Comparison of ENCODE assay signal across 19 mouse cellular contexts in the genomic region with DNA sequence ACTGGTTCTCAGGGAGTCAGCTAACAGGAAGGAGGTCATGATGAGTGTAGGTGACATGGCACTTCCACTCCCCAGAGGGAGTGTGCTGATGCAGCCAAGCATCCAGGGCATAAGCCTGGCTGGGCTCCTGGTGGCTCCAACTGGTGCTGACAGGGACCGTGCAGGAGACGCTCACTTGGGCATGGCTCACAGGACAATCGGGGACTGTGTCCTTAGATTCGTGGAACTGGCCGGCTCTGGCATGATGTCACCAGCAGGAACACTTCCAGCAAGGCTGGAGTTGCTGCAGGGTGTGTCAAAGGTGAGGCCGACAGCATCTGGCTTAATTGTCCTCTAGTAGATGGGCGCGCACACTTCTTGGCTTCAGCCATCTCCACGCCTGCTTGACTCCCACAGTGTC. TPM values are rescaled to one million over a fixed set of nuclear protein-coding genes. Genes with fewer than 3 reads are reported as not detected.
DNase-seq lines count a peak whose midpoint lies in the region; ATAC-seq and TF ChIP-seq lines count a peak whose summit lies in the region.
"Had no signal": no experiment of that assay in that cellular context is flagged by ENCODE, and none has a peak within 500 bp of the region (broad histone marks: within the 10 kb centered on the region; RNA-seq: fewer than 3 reads in every experiment).

No protein-coding gene starts in this region.

- H3K27me3 ChIP-seq in kidney, adult 2 months (replicated peaks; ENCODE audit: control insufficient read depth, insufficient read depth, low read length): no peaks in the 10 kb centered on the region
- no peaks in the 10 kb centered on the region for H3K27me3 ChIP-seq in kidney, embryonic 14.5 days (ENCODE audit: control insufficient read depth, insufficient read depth, low read length)
- no peaks in the 10 kb centered on the region for H3K27me3 ChIP-seq in heart, postnatal 0 days (ENCODE audit: control insufficient read depth, insufficient read depth, low read length)
- no peaks in the 10 kb centered on the region for H3K27me3 ChIP-seq in midbrain, embryonic 11.5 days (ENCODE audit: control insufficient read depth, insufficient read depth, low read length)
- H3K27me3 ChIP-seq: heart, embryonic 15.5 days; lung, embryonic 15.5 days had no signal

- no peak overlapping the region for H3K9ac ChIP-seq in kidney, embryonic 14.5 days (ENCODE audit: low read depth, low read length)
- H3K9ac ChIP-seq in heart, postnatal 0 days (replicated peaks; ENCODE audit: low read depth, low read length): no peak overlapping the region
- no peak overlapping the region for H3K9ac ChIP-seq in midbrain, embryonic 11.5 days (ENCODE audit: low read length)
- H3K9ac ChIP-seq: heart, embryonic 15.5 days; lung, embryonic 15.5 days had no signal

- H3K9me3 ChIP-seq in kidney, embryonic 14.5 days (ENCODE audit: control insufficient read depth, low read length): no peaks in the 10 kb centered on the region
- no peaks in the 10 kb centered on the region for H3K9me3 ChIP-seq in heart, postnatal 0 days (replicated peaks; ENCODE audit: control insufficient read depth, low read length)
- no peaks in the 10 kb centered on the region for H3K9me3 ChIP-seq in midbrain, embryonic 11.5 days (ENCODE audit: control insufficient read depth, low read length)
- H3K9me3 ChIP-seq: heart, embryonic 15.5 days; lung, embryonic 15.5 days had no signal

- TF ChIP-seq EP300 in heart, postnatal 0 days (IDR thresholded peaks at IDR 0.05; ENCODE audit: low read depth): no peak

- no peaks in the 10 kb centered on the region for H3K4me1 ChIP-seq in kidney, adult 2 months (ENCODE audit: control insufficient read depth, insufficient read depth, low read length)
- no peaks in the 10 kb centered on the region for H3K4me1 ChIP-seq in kidney, embryonic 14.5 days (ENCODE audit: control insufficient read depth, insufficient read depth, low read length)
- no peaks in the 10 kb centered on the region for H3K4me1 ChIP-seq in heart, postnatal 0 days (ENCODE audit: control insufficient read depth, insufficient read depth)
- H3K4me1 ChIP-seq in midbrain, embryonic 11.5 days (ENCODE audit: control insufficient read depth, insufficient read depth, low read length): no peaks in the 10 kb centered on the region
- H3K4me1 ChIP-seq: heart, embryonic 15.5 days; megakaryocyte, embryonic 14.5 days had no signal

- ATAC-seq in kidney, embryonic 14.5 days (ENCODE audit: low FRiP score, low TSS enrichment): no peak
- ATAC-seq in heart, postnatal 0 days (ENCODE audit: insufficient read depth, low read depth): peak; percentile 54; the same call in 1 of the 2 replicates
- ATAC-seq in midbrain, embryonic 11.5 days (ENCODE audit: low FRiP score): no peak
- ATAC-seq: hindbrain, postnatal 0 days; midbrain, embryonic 16.5 days had no signal

- 64% methylated on average over 9 of the region's 9 CpGs for WGBS in kidney, adult 2 months
- WGBS in kidney, embryonic 14.5 days: 77% methylated on average over 9 of the region's 9 CpGs
- WGBS in heart, postnatal 0 days: 71% methylated on average over 9 of the region's 9 CpGs
- WGBS in midbrain, embryonic 11.5 days: 90% methylated on average over 9 of the region's 9 CpGs

- no peaks in the 10 kb centered on the region for H3K36me3 ChIP-seq in kidney, adult 2 months (ENCODE audit: control insufficient read depth, insufficient read depth, low read length)
- H3K36me3 ChIP-seq in kidney, embryonic 14.5 days (ENCODE audit: control insufficient read depth, insufficient read depth, low read length): no peaks in the 10 kb centered on the region; the same call in 1 of the 2 replicates
- no peaks in the 10 kb centered on the region for H3K36me3 ChIP-seq in heart, postnatal 0 days (replicated peaks; ENCODE audit: control insufficient read depth, insufficient read depth, low read length)
- no peaks in the 10 kb centered on the region for H3K36me3 ChIP-seq in midbrain, embryonic 11.5 days (ENCODE audit: control insufficient read depth, insufficient read depth, low read length)
- H3K36me3 ChIP-seq: heart, embryonic 15.5 days; lung, embryonic 15.5 days had no signal

- TF ChIP-seq CTCF in kidney, adult 2 months (conservative IDR thresholded peaks at IDR 0.05; ENCODE audit: insufficient read depth, insufficient read length, low read depth, low read length): no peak
- no peak for TF ChIP-seq CTCF in heart, postnatal 0 days (IDR thresholded peaks at IDR 0.05; ENCODE audit: low read depth)

- H3K4me2 ChIP-seq in kidney, embryonic 14.5 days (replicated peaks; ENCODE audit: low read depth, low read length): no peak overlapping the region
- no peak overlapping the region for H3K4me2 ChIP-seq in heart, postnatal 0 days (ENCODE audit: low read depth, low read length)
- no peak overlapping the region for H3K4me2 ChIP-seq in midbrain, embryonic 11.5 days
- H3K4me2 ChIP-seq: heart, embryonic 15.5 days; liver, embryonic 11.5 days; lung, embryonic 15.5 days had no signal

- TF ChIP-seq POLR2A in kidney, adult 2 months (IDR thresholded peaks at IDR 0.05; ENCODE audit: low read depth, low read length): no peak

- DNase-seq in kidney, adult 2 months: peak; percentile 11
- peak; percentile 5 for DNase-seq in ovary, postnatal 36 days (ENCODE audit: low spot score)
- DNase-seq in ovary, postnatal 14 days (ENCODE audit: low spot score): no peak
- DNase-seq in heart, postnatal 0 days (ENCODE audit: low spot score): no peak
- DNase-seq in urinary bladder, adult 2 months (ENCODE audit: low spot score): no peak
- no peak for DNase-seq in midbrain, embryonic 11.5 days (ENCODE audit: low spot score, missing footprints)
- DNase-seq: cerebellum, adult 2 months; kidney, adult 11 months; thymus, postnatal 25 days had no signal

- H3K27ac ChIP-seq in kidney, adult 2 months (ENCODE audit: insufficient read depth, low read depth, low read length): no peak overlapping the region
- no peak overlapping the region for H3K27ac ChIP-seq in kidney, embryonic 14.5 days (ENCODE audit: low read depth, low read length)
- no peak overlapping the region for H3K27ac ChIP-seq in heart, postnatal 0 days (ENCODE audit: low read depth)
- H3K27ac ChIP-seq in midbrain, embryonic 11.5 days (ENCODE audit: low read depth, low read length): no peak overlapping the region
- H3K27ac ChIP-seq: heart, embryonic 15.5 days; hindbrain, postnatal 0 days; layer of hippocampus, adult 2 months; lung, embryonic 15.5 days had no signal

- H3K4me3 ChIP-seq in kidney, adult 2 months (ENCODE audit: insufficient read depth, low read depth, low read length): no peak overlapping the region
- no peak overlapping the region for H3K4me3 ChIP-seq in kidney, embryonic 14.5 days (ENCODE audit: low read length)
- no peak overlapping the region for H3K4me3 ChIP-seq in heart, postnatal 0 days (ENCODE audit: low read depth, low read length)
- H3K4me3 ChIP-seq in midbrain, embryonic 11.5 days (ENCODE audit: low read depth, low read length): no peak overlapping the region
- H3K4me3 ChIP-seq: heart, embryonic 15.5 days; layer of hippocampus, adult 2 months; lung, embryonic 15.5 days; megakaryocyte, embryonic 14.5 days had no signal

RNA-seq across cellular contexts. Expression of gene Scnn1g, which starts 34.7 kb away (rescaled TPM):
- 34.8 and 35.1 TPM in 2 replicates for polyA plus RNA-seq in kidney, adult 2 months (2012; rRNA removed)
- 9.9 and 14.8 TPM in 2 replicates for polyA plus RNA-seq in kidney, embryonic 14.5 days (2014; fragmentation: Nextera tagmentation; extraction: Ambion mirVana)
- total RNA-seq in heart, postnatal 0 days (2014; rRNA removed; ENCODE audit: low replicate concordance): 0.12 and 3.3 TPM in 2 replicates
- 0.04 and 0.12 TPM in 2 replicates for polyA plus RNA-seq in heart, postnatal 0 days (2015; fragmentation: Nextera tagmentation; extraction: Ambion mirVana)
- polyA plus RNA-seq in urinary bladder, adult 2 months (2012; rRNA removed): 33.9 and 35.3 TPM in 2 replicates
- polyA plus RNA-seq in midbrain, embryonic 11.5 days (2014; fragmentation: Nextera tagmentation; extraction: Ambion mirVana): not detected in 2 replicates
- total RNA-seq: ES-E14; gastrocnemius, adult 8-10 months had no signal
- polyA plus RNA-seq: liver, embryonic 11.5 days; midbrain, embryonic 16.5 days had no signal

Comparison
In these comparisons a context has a peak if more than half of its experiments do, and no peak if none do; other contexts are left out.
1. DNase-seq: peak in kidney, adult 2 months (single experiment) and ovary, postnatal 36 days (single experiment); none in ovary, postnatal 14 days (single experiment), heart, postnatal 0 days (single experiment), urinary bladder, adult 2 months (single experiment) and midbrain, embryonic 11.5 days (single experiment).